In the genomic region with DNA sequence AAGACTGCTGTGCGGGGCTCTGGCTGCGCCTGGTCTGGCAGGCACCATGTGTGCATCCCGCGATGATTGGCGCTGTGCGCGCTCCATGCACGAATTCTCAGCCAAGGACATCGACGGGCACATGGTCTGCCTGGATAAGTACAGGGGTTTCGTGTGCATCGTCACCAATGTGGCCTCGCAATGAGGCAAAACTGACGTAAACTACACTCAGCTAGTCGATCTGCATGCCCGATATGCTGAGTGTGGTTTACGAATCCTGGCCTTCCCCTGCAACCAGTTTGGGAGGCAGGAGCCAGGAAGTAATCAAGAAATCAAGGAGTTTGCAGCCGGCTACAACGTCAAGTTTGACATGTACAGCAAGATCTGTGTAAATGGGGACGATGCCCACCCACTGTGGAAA, we compare ENCODE assay signal across 7 mouse cellular contexts.
DNase-seq lines count a peak whose midpoint lies in the region; ATAC-seq lines count a peak whose summit lies in the region.
"Not testable (repeated sequence)": the region's sequence is repeated elsewhere in the genome, so short reads cannot be mapped to it uniquely, and the experiment has no call there.

No protein-coding gene starts in this region.

- ATAC-seq in common myeloid progenitor, adult 5-6 weeks (replicated peaks; ENCODE audit: low read depth, poor library complexity, severe bottlenecking) = 0 out of 2 replicates have a peak, but pooled peaks have one; percentile 22
- ATAC-seq in forebrain, embryonic 13.5 days = peak; percentile 50; the same call in 1 of the 2 replicates
- not testable (repeated sequence) for ATAC-seq in hindbrain, embryonic 14.5 days (ENCODE audit: low FRiP score); kidney, embryonic 15.5 days (replicated peaks; ENCODE audit: low FRiP score); midbrain, embryonic 13.5 days; midbrain, embryonic 16.5 days; neural tube, embryonic 15.5 days (ENCODE audit: low FRiP score)

- H3K9me3 ChIP-seq in forebrain, embryonic 13.5 days (replicated peaks); hindbrain, embryonic 14.5 days (ENCODE audit: control insufficient read depth, low read length); kidney, embryonic 15.5 days (replicated peaks); midbrain, embryonic 13.5 days; midbrain, embryonic 16.5 days (replicated peaks; ENCODE audit: control insufficient read depth, low read length, poor library complexity, severe bottlenecking); neural tube, embryonic 15.5 days (replicated peaks): not testable (repeated sequence)

- H3K27ac ChIP-seq in forebrain, embryonic 13.5 days = not testable (repeated sequence)
- H3K27ac ChIP-seq in hindbrain, embryonic 14.5 days = peak overlapping the region; percentile 87
- H3K27ac ChIP-seq in kidney, embryonic 15.5 days = peak overlapping the region; percentile 67; the same call in 1 of the 2 replicates
- H3K27ac ChIP-seq in midbrain, embryonic 13.5 days = peak overlapping the region; percentile 80; the same call in 1 of the 2 replicates
- H3K27ac ChIP-seq in midbrain, embryonic 16.5 days (ENCODE audit: low read length) = peak overlapping the region; percentile 85
- peak overlapping the region; percentile 61; the same call in 1 of the 2 replicates for H3K27ac ChIP-seq in neural tube, embryonic 15.5 days (replicated peaks)

- DNase-seq in hindbrain, embryonic 14.5 days (ENCODE audit: low spot score) = not testable (repeated sequence)

- H3K4me1 ChIP-seq in forebrain, embryonic 13.5 days; hindbrain, embryonic 14.5 days (replicated peaks; ENCODE audit: control insufficient read depth, insufficient read depth, low read length); midbrain, embryonic 13.5 days (replicated peaks); midbrain, embryonic 16.5 days (ENCODE audit: control insufficient read depth, insufficient read depth, low read length): not testable (repeated sequence)
- peaks cover 12% of the 10 kb centered on the region; the same call in 1 of the 2 replicates for H3K4me1 ChIP-seq in kidney, embryonic 15.5 days
- H3K4me1 ChIP-seq in neural tube, embryonic 15.5 days = peaks cover 11% of the 10 kb centered on the region

- 96% methylated on average over 20 of the region's 20 CpGs for WGBS in forebrain, embryonic 13.5 days
- WGBS in hindbrain, embryonic 14.5 days = 97% methylated on average over 19 of the region's 20 CpGs
- WGBS in kidney, embryonic 15.5 days = 94% methylated on average over 20 of the region's 20 CpGs
- WGBS in midbrain, embryonic 13.5 days = 98% methylated on average over 20 of the region's 20 CpGs
- WGBS in midbrain, embryonic 16.5 days = 97% methylated on average over 19 of the region's 20 CpGs
- 98% methylated on average over 20 of the region's 20 CpGs for WGBS in neural tube, embryonic 15.5 days

- H3K4me3 ChIP-seq in forebrain, embryonic 13.5 days; hindbrain, embryonic 14.5 days (replicated peaks; ENCODE audit: low read length); kidney, embryonic 15.5 days (replicated peaks); midbrain, embryonic 13.5 days (replicated peaks); midbrain, embryonic 16.5 days (ENCODE audit: low read depth, low read length); neural tube, embryonic 15.5 days (replicated peaks): not testable (repeated sequence)

- H3K9ac ChIP-seq in forebrain, embryonic 13.5 days; hindbrain, embryonic 14.5 days; kidney, embryonic 15.5 days; midbrain, embryonic 13.5 days (replicated peaks); midbrain, embryonic 16.5 days (ENCODE audit: low read depth, low read length); neural tube, embryonic 15.5 days (replicated peaks): not testable (repeated sequence)

- H3K36me3 ChIP-seq in forebrain, embryonic 13.5 days (ENCODE audit: poor library complexity, severe bottlenecking); hindbrain, embryonic 14.5 days (replicated peaks; ENCODE audit: control insufficient read depth, insufficient read depth); kidney, embryonic 15.5 days; midbrain, embryonic 13.5 days; midbrain, embryonic 16.5 days (ENCODE audit: control insufficient read depth, insufficient read depth, low read length); neural tube, embryonic 15.5 days: not testable (repeated sequence)

- not testable (repeated sequence) for H3K4me2 ChIP-seq in forebrain, embryonic 13.5 days; hindbrain, embryonic 14.5 days (replicated peaks); kidney, embryonic 15.5 days; midbrain, embryonic 13.5 days (replicated peaks); midbrain, embryonic 16.5 days (ENCODE audit: low read length); neural tube, embryonic 15.5 days

- H3K27me3 ChIP-seq in forebrain, embryonic 13.5 days; hindbrain, embryonic 14.5 days (ENCODE audit: control insufficient read depth, insufficient read depth, low read length); kidney, embryonic 15.5 days; midbrain, embryonic 13.5 days; midbrain, embryonic 16.5 days (ENCODE audit: control insufficient read depth, insufficient read depth, low read depth, low read length); neural tube, embryonic 15.5 days (replicated peaks): not testable (repeated sequence)
